Mouse (Mus musculus) bone marrow, adult 2 months (tissue): ENCODE measurements at regions not wholly inside any gene's neighbourhood (a gene's known extent, or its start where the extent isn't known, plus 50 kb on each side); places are given as distances from the start of the nearest gene placed in this dataset.

Source experiments
- CTCF ChIP-seq: fragments of 200-500 bp; IDR thresholded peaks from 2 replicates; pipeline ENCODE4 v1.5.1; 2011; ENCODE audit warnings: low read length, control low read depth; ENCODE audit not compliant: control insufficient read depth, insufficient read depth
- POLR2A ChIP-seq: fragments of 200-500 bp; IDR thresholded peaks from 2 replicates; pipeline ENCODE4 v1.6.1; 2011; ENCODE audit warnings: low read depth, mild to moderate bottlenecking, control low read depth, low read length, borderline replicate concordance; ENCODE audit not compliant: control insufficient read depth

DNA sequence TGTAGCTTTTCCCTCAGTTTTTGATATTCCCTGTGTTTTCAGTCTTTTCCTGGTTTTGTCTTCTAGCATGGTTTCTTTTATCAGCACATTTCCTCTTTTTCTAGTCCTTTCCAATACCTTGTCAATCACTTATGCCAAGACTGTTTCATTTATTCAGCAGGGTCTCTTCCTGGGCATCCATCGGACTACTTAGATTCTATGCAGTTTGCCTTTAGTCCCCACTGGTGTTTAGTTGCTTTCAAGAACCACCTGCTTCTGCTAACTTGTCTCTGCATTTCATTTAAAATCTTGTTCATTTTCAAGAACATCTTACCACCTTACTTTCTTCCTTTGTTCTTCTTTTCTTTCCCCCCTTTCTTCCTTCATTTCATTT is 371.9 kb upstream of the Mef2c start:
- TF ChIP-seq POLR2A (no peak), CTCF (no peak)
